Mouse (Mus musculus) limb, embryonic 11.5 days (tissue): Measurements from ENCODE around the gene H2-Ob. TPM values are rescaled to one million over a fixed set of nuclear protein-coding genes. Genes with fewer than 3 reads are reported as not detected.

Experiments
- ATAC-seq: fragments of 200-750 bp; cut with Nextera tagmentation; 2 replicates; pipeline ENCODE4 v1.8.0; 2017; ENCODE audit warnings: low read depth; ENCODE audit not compliant: insufficient number of reproducible peaks, low FRiP score, low TSS enrichment
- DNase-seq: peaks from one replicate; pipeline ENCODE4 v3.0.0-alpha.2; 2015; ENCODE audit warnings: low spot score
- H3K27ac ChIP-seq: fragments of 300-500 bp; sonication (generic); replicated peaks from 2 replicates; pipeline ENCODE4 v1.5.1; 2014; ENCODE audit warnings: low read depth, mild to moderate bottlenecking, low read length
- H3K27me3 ChIP-seq: fragments of 300-500 bp; sonication (generic); 2 replicates; pipeline ENCODE4 v1.6.1; 2014; ENCODE audit warnings: mild to moderate bottlenecking, low read length, mixed read lengths; ENCODE audit not compliant: control insufficient read depth, insufficient read depth
- H3K36me3 ChIP-seq: fragments of 300-500 bp; sonication (generic); 2 replicates; pipeline ENCODE4 v1.6.1; 2014; ENCODE audit warnings: mild to moderate bottlenecking, low read length, moderate library complexity, mixed read lengths; ENCODE audit not compliant: control insufficient read depth, insufficient read depth
- H3K4me1 ChIP-seq: fragments of 300-500 bp; sonication (generic); 2 replicates; pipeline ENCODE4 v1.6.1; 2014; ENCODE audit warnings: low read length, mixed read lengths; ENCODE audit not compliant: control insufficient read depth, insufficient read depth
- H3K4me2 ChIP-seq: fragments of 300-500 bp; sonication (generic); 2 replicates; pipeline ENCODE4 v1.6.1; 2014; ENCODE audit warnings: low read depth, mild to moderate bottlenecking, moderate library complexity; ENCODE audit not compliant: severe bottlenecking
- H3K4me3 ChIP-seq: fragments of 300-500 bp; sonication (generic); 2 replicates; pipeline ENCODE4 v1.5.1; 2014; ENCODE audit warnings: low read depth, low read length
- H3K9ac ChIP-seq: fragments of 300-500 bp; sonication (generic); 2 replicates; pipeline ENCODE4 v1.6.1; 2014; ENCODE audit warnings: mild to moderate bottlenecking, low read length
- H3K9me3 ChIP-seq: fragments of 300-500 bp; sonication (generic); 2 replicates; pipeline ENCODE4 v1.6.1; 2016; ENCODE audit warnings: low read length; ENCODE audit not compliant: control insufficient read depth
- WGBS: fragments of 180-500 bp; shearing (Covaris S2); extraction: QIAGEN DNeasy Blood & Tissue Kit; methylation state at CpG from one replicate; pipeline ENCODE4 v1.1.7; 2014; 5-methylcytosine and 5-hydroxymethylcytosine counted together
- polyA plus RNA-seq: library from polyadenylated mRNA; unstranded; fragments of >200 nt; fragmentation: Nextera tagmentation; extraction: Ambion mirVana; gene quantifications from 2 replicates; pipeline ENCODE4 v1.2.1, GENCODE M21; 2014

Gene H2-Ob
- not detected in 2 replicates for polyA plus RNA-seq

DNA sequence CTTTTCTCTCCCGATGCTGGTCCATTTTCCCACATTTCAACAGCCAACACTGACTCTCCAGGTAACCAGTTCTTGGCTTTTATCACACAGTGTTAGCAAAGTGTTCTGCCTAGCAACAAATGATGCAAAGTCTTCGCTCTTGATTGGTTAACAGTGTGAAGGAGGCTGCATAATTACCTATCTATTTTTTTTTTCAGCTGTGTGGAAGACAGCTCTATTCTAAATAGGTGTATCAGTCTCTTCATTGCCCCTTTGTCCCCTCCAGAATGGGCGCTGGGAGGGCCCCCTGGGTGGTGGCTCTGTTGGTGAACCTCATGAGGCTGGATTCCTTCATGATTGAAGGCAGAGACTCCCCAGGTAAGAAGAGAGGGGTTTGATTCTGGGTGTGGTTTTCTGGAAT is at the start of gene H2-Ob:
TSS of gene H2-Ob (plus strand) at position 198 of the 400 bp plus-strand sequence.
- H3K27ac ChIP-seq = no peak within 1 kb of the TSS
- H3K36me3 ChIP-seq = no peaks in the 10 kb centered on the region
- no peak within 1 kb of the TSS for H3K9ac ChIP-seq
- ATAC-seq (no peak), DNase-seq (no peak)
- no peaks in the 10 kb centered on the region for H3K9me3 ChIP-seq
- WGBS = 61% methylated on average over 3 of the region's 3 CpGs
- H3K4me3 ChIP-seq = no peak within 1 kb of the TSS
- no peaks in the 10 kb centered on the region for H3K27me3 ChIP-seq
- H3K4me2 ChIP-seq = no peak within 1 kb of the TSS
- H3K4me1 ChIP-seq = no peaks in the 10 kb centered on the region

DNA sequence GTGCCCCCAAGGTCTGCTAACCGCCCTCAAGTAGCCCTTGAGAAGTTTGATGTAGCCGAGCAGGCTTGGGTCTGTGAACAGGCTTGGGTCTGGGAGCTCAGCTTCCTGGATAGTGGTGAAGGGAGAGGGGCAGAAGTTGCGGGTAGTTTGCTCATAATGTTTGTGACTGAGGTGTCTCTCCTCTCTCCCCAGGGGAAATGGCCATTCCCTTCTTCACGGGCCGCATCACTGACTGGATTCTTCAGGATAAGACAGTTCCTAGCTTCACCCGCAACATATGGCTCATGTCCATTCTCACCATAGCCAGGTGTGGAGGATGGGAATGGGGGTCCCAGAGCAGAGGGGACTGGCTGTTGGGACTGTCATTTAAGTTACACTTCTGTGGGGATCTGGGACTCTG is 49.7 kb upstream of the H2-Ob start:
- no peak overlapping the region for H3K27ac ChIP-seq
- DNase-seq (no peak), ATAC-seq (no peak)
- 67% methylated on average over 6 of the region's 6 CpGs for WGBS
- peaks cover 47% of the 10 kb centered on the region for H3K27me3 ChIP-seq
- H3K4me1 ChIP-seq = 0 out of 2 replicates have a peak, but pooled peaks cover 7% of the 10 kb centered on the region
- H3K4me2 ChIP-seq = no peak overlapping the region
- no peaks in the 10 kb centered on the region for H3K36me3 ChIP-seq
- no peak overlapping the region for H3K9ac ChIP-seq
- no peak overlapping the region for H3K4me3 ChIP-seq
- no peaks in the 10 kb centered on the region for H3K9me3 ChIP-seq

DNA sequence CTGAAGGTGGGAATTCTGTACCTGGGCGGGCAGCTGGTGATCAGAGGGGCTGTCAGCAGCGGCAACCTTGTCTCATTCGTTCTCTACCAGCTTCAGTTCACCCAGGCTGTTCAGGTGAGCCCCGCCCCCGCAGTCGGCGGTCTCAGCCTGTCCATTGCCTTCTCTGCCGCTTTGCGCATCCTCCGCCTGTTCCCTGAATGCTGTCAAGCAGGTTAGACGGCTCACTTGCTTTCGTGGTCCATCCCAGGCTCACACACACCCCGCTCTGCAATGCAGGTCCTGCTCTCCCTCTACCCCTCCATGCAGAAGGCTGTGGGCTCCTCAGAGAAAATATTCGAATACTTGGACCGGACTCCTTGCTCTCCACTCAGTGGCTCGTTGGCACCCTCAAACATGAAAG is 45.9 kb upstream of the H2-Ob start:
- 24% methylated on average over 16 of the region's 16 CpGs for WGBS
- H3K9me3 ChIP-seq = no peaks in the 10 kb centered on the region
- H3K27ac ChIP-seq = no peak overlapping the region
- no peak overlapping the region for H3K4me2 ChIP-seq
- DNase-seq (no peak), ATAC-seq (no peak)
- H3K4me1 ChIP-seq = 0 out of 2 replicates have a peak, but pooled peaks cover 2% of the 10 kb centered on the region
- H3K27me3 ChIP-seq = peaks cover 60% of the 10 kb centered on the region
- H3K9ac ChIP-seq = no peak overlapping the region
- H3K4me3 ChIP-seq = no peak overlapping the region
- no peaks in the 10 kb centered on the region for H3K36me3 ChIP-seq

DNA sequence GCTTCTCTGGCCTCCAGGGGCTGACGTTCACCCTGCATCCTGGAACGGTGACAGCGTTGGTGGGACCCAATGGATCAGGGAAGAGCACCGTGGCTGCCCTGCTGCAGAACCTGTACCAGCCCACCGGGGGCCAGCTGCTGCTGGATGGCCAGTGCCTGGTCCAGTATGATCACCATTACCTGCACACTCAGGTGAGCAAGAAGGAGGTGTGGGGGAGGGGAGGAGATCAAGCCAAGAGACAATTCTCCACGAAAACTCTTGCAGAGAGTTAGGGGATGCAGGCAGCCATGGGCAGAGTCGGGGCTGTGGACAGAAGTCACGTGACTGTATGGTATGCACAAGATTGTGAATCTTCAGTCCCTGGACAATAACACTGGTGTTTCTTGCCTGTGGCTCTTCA is 45.2 kb upstream of the H2-Ob start:
- H3K9me3 ChIP-seq = no peaks in the 10 kb centered on the region
- 47% methylated on average over 8 of the region's 8 CpGs for WGBS
- no peak overlapping the region for H3K4me3 ChIP-seq
- DNase-seq (no peak), ATAC-seq (no peak)
- no peak overlapping the region for H3K4me2 ChIP-seq
- H3K27me3 ChIP-seq = peaks cover 61% of the 10 kb centered on the region
- no peak overlapping the region for H3K9ac ChIP-seq
- no peak overlapping the region for H3K27ac ChIP-seq
- no peaks in the 10 kb centered on the region for H3K36me3 ChIP-seq
- no peaks in the 10 kb centered on the region for H3K4me1 ChIP-seq

DNA sequence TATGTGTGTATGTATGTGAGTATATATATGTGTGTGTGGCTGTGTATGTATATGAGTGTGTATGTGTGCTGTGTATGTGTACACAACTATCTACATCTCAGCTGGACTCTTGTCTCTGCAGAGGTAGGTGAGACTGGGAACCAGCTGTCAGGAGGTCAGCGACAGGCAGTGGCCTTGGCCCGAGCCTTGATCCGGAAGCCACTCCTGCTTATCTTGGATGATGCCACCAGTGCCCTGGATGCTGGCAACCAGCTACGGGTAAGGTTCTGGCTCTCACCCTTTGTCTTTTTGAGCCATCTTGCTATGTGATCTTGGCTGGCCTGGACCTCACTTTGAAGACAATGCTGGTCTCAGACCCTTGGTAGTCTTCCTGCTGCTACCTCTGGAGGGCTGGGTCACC is 44.0 kb upstream of the H2-Ob start:
- Histone ChIP-seq H3K9ac (no peak overlapping the region), H3K9me3 (no peaks in the 10 kb centered on the region), H3K4me2 (no peak overlapping the region), H3K36me3 (no peaks in the 10 kb centered on the region), H3K27ac (no peak overlapping the region), H3K4me3 (no peak overlapping the region), H3K27me3 (peaks cover 67% of the 10 kb centered on the region), H3K4me1 (no peaks in the 10 kb centered on the region)
- ATAC-seq (no peak), DNase-seq (no peak)
- WGBS = 87% methylated on average over 4 of the region's 4 CpGs

DNA sequence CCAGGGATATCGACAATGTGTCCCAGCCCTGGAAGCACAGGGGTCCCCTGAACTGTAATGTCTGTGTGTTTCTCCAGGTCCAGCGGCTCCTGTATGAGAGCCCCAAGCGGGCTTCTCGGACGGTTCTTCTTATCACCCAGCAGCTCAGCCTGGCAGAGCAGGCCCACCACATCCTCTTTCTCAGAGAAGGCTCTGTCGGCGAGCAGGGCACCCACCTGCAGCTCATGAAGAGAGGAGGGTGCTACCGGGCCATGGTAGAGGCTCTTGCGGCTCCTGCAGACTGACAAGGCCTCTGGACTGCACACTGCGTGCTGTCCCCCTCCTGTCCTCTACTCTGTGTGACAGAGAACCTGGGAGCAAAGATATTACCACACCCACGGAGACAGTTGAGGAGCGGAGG is 42.2 kb upstream of the H2-Ob start:
- peaks cover 64% of the 10 kb centered on the region for H3K27me3 ChIP-seq
- no peak for DNase-seq
- no peak overlapping the region for H3K9ac ChIP-seq
- H3K27ac ChIP-seq = no peak overlapping the region
- H3K36me3 ChIP-seq = no peaks in the 10 kb centered on the region
- no peak overlapping the region for H3K4me2 ChIP-seq
- no peaks in the 10 kb centered on the region for H3K9me3 ChIP-seq
- H3K4me3 ChIP-seq = no peak overlapping the region
- 35% methylated on average over 12 of the region's 12 CpGs for WGBS
- no peaks in the 10 kb centered on the region for H3K4me1 ChIP-seq
- no peak for ATAC-seq

DNA sequence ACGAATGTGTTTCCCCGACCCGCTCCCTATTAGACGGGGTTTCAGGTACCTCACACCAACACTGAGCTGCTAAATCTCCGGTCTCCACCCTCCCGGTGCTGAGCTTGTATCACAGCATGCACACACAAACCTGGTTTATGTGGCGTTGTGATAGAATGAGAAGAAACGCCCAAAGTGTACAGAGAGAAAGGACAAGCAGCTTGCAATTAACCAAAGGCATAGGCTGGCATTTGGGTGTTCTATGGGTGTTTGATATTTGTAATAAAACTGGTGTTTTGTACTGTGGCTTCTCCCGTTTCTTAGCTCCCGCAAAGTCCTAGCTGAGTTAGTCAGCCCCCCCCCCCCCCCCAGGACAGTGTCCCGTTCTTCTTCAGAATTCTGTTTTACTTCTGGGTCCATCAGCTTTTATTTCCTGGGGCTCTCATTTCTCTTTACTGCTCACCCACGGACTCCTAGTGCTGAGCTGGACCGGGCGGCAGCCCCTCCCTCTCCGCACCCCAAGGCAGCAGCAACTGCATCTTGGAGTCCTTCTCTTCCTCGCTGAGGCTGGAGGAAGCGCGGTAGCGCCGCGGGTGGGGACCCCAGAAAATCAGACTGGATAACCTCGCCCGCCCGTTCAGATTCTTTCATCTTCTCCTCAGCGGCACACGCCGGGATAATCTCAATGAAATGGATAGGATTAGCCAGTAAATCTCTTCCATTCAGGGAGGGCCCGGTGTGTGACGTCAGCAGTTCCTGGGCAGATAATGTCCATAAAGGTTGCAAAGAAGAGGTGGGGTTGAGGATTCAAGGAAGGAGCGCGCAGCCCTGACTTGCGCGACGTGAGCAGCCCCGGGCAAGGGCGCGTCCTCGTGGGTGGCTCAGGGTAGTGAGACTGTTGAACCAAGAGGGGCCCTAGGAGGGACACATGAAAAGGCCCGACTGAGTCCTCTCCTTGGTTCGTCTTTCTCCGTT is 41.5 kb upstream of the H2-Ob start, which contains the start of gene Psmb8:
TSS of gene Psmb8 (plus strand) at position 781 of the 954 bp plus-strand sequence.
- peak; percentile 51; the same call in 1 of the 2 replicates for ATAC-seq
- H3K36me3 ChIP-seq = no peaks in the 10 kb centered on the region
- peaks cover 60% of the 10 kb centered on the region for H3K27me3 ChIP-seq
- peak within 1 kb of the TSS; percentile 17 for H3K4me3 ChIP-seq
- H3K4me1 ChIP-seq = no peaks in the 10 kb centered on the region
- H3K4me2 ChIP-seq = peak within 1 kb of the TSS; percentile 39
- no peaks in the 10 kb centered on the region for H3K9me3 ChIP-seq
- no peak within 1 kb of the TSS for H3K27ac ChIP-seq
- peak; percentile 89 for DNase-seq
- H3K9ac ChIP-seq = no peak within 1 kb of the TSS
- WGBS = 3% methylated on average over 41 of the region's 41 CpGs

DNA sequence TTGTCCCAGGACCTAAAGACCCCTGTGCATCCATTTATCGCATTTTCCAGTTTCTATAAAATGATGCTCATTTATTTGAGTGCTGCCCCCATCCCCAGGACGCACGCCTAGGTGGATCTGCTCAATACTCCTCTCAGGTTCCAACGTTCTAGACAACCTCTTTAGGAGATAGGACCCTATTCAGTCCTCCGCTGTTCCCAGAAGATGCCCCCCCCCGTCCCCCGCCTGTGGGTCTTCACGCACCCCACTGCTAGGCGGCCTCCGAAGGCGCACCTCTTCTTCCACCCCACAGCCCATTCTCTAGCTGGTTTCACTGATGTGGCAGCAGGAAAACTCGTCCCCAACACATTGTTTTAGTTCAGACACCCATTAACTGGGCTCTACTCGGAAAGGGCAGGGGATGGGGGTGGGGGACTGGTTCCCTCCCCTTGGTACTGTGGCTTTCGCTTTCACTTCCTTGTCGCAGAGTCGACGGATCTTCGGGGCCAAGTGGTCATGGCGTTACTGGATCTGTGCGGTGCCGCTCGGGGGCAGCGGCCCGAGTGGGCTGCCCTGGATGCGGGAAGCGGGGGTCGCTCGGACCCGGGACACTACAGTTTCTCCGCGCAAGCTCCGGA is 40.7 kb upstream of the H2-Ob start:
- DNase-seq (no peak), ATAC-seq (no peak)
- Histone ChIP-seq H3K9me3 (no peaks in the 10 kb centered on the region), H3K27me3 (peaks cover 56% of the 10 kb centered on the region), H3K27ac (no peak overlapping the region), H3K9ac (no peak overlapping the region), H3K4me1 (no peaks in the 10 kb centered on the region), H3K4me3 (peak overlapping the region; percentile 17), H3K36me3 (no peaks in the 10 kb centered on the region), H3K4me2 (peak overlapping the region; percentile 39)
- 2% methylated on average over 32 of the region's 32 CpGs for WGBS
